Mouse (Mus musculus): ENCODE results near the gene 1700025C18Rik.

The 1700025C18Rik gene

DNA sequence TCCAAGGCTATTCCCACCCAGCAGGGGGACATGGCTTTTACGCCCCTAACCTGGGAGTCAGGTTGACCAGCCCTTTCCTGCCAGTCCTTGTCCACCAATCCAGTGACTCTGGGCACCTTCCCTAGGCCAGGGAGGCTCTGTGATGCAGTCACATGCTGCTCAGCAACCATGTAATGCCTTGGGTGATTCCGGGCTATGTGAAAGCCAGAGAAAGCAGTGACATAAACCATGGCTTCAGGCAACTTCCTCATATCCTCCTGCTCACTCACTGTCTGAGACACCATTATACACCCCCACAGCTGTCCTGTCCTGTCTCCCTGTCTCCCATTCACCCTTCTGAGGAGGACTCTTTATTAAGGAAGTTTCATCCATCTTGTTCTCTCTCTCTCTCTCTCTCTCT, at the start of gene 1700025C18Rik:
Gene 1700025C18Rik (minus strand): TSS at position 101 of the 400 bp plus-strand sequence.
- DNase-seq (ENCODE audit: low spot score) = no peak

DNA sequence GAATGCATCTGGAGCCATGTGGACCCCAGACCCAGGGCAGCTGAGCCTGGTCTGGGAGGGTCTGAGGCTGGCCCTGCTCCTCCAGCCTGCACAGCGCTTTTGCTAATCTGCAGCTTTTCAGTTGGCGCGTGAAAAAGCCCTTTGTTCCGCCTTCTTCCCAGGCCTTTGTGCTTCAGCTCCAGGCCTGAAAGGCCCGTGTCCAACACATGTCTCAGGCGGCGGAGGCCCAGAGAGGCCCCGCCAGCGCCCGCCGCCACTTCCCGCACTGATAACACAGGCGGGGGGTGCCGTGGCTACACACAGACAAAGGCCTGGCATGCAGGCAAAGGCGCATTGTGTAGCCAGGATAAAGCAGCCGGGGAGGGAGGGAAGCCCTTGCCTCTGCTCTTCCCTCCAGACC, 45.5 kb upstream of the 1700025C18Rik start:
- DNase-seq (ENCODE audit: low spot score) = no peak

DNA sequence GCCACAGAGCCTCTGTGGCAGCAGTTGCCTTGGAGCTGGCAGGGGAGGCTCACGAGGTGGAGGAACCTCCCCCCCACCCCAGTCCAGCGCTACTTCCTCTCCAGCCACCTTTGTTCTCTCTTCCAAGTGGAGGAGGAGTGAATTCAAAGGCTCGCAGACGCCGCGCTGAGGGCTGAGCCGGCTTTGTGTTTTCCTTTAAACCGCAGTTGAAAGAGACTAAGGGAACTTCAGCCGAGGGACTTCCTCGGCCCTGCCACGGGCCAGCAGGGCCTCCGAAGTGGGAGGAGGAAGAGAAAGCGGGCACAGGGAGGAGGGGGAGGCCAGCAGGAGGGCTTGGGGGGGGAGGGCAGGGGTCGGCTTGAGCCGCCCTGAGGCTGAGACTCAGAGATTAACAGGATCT, 43.0 kb upstream of the 1700025C18Rik start:
- DNase-seq (ENCODE audit: low spot score) = no peak

DNA sequence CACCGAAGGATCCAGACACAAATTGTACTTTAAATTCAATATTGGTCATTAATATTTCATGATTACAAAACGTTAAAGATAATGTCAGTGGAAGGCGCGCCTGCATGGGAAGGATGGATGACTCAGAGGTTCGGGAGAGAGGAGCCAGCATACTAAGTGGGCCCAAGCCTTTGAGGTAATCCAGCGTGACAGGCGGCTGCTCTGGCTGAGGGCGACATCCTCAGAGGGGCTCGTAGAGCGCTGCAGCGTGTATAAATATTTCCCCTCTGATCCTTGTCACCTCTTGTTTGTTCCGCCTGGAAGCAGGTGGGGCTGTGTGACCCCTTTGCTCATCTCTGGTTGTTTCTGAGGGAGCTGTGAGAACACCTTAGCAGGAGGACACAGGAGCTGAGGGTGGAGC, 40.9 kb upstream of the 1700025C18Rik start:
- DNase-seq (ENCODE audit: low spot score) = no peak

DNA sequence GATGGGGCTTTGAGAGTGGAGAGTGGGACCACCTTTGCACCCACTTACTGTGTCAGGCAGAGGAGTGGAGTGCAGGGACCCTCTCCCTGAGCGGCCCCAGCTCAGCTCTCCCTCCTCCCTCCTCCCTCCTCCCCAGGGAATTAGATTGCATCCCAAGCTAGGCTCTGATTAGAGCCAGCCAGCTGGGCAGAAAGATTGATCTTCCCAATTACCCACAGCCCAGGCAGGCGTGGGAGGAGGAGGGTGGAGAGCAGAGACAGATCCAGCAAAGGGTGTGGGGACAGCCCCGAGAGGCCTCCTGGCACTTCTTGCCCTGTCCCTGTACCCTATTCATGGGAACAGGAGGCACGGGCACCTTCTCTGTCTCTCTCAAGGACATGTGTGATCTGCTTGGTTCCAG, 38.6 kb upstream of the 1700025C18Rik start:
- no peak for DNase-seq (ENCODE audit: low spot score)

DNA sequence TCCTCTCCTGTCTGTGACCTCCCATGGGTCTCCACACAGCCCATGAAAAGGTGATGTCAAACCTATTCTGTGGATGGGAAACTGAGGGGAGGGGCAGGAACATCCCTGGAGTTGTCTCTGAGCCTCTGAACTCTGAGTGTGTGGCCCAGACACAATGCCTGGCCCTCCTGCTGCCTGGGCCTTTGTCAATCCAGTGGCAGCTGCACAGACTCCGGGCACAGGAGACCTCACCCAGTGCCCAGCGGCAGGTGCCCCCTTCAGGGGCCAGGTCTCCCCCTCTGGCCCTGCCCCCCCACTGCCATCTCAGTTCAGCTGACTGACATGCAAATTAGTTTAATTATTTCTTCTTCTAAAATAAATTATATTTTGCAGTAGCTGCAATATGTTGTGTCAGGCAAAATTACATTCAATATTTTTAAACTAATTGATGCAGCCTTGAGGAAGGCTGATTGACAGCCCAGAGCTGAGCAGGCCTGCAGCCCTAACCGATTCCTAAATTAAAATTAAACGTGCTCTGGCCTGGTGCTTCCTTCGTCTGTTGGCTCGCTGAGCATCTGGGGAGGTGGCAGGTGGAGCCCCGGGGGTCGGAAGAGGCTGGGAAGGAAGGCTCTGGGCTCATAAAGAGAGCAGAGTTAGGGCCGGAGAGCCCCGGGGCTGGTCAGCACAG, 36.5 kb upstream of the 1700025C18Rik start:
- no peak for DNase-seq (ENCODE audit: low spot score)

DNA sequence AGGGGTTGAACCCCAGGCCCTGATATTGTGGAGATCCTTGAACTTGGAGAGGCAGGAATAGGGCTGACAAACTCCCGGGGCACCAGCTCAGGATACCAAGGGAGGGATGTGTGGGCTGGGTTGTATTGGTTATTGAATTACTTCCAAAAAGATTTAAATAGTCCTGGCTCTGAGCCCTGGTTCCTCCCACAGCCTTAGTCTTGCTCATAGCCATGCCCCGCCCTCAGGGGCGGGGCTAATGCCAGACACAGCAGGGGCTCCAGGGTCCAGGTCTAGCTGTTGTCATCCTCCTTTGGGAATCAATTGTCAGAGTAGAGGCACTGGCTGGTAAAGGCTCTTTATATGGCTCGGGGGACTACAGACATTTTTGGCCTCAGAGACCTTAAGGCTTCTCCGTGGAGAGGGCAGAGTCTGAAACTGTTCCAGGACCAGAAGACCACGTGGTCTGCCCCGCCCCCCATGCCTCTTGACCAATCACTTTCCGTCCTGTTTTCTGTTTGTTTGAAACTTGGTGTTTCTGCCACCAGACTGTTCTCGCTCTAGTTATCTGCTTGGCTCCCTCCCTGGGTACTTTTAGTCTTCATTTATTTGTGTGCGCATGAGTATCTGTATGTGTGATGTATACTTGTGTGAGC, 30.8 kb upstream of the 1700025C18Rik start:
- no peak for DNase-seq (ENCODE audit: low spot score)

DNA sequence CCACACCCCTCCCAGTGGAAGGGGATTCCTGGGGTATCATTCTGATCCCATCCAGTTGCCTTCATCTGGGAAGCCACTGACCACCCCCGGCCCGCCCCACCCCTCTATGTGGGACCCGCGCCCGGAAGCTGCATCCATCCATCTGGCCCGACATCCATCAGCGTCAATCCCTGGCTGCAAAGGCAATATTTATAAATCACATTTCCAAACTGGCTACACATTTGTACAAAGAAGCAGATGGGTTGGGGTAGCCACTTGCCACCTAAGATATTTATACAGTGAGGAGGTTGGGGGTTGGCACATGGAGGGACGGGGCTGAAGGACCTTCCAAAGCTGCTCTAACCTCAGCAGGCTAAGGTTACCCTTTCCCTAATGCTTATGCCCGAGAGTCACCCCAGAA, 30.2 kb upstream of the 1700025C18Rik start:
- no peak for DNase-seq (ENCODE audit: low spot score)

DNA sequence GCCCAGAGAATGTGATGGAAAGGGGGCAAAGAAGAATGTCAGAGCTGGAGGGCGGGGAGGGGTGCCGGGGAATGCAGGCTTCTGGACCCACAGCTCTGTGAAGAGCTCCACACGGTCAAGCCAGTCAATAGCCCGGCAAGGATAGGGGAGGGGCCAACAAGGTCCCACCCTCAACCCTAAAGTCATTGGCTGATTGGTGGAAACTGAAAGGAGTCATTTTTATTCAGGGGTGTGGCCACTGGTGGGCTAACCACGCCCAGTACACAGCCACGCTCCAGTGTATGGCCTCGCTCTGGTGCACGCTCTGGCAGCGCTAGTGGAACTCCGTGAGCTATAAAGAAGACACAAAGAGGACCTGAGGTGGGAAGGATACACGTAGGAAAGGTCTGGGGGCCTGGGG, 23.2 kb upstream of the 1700025C18Rik start:
- no peak for DNase-seq (ENCODE audit: low spot score)

DNA sequence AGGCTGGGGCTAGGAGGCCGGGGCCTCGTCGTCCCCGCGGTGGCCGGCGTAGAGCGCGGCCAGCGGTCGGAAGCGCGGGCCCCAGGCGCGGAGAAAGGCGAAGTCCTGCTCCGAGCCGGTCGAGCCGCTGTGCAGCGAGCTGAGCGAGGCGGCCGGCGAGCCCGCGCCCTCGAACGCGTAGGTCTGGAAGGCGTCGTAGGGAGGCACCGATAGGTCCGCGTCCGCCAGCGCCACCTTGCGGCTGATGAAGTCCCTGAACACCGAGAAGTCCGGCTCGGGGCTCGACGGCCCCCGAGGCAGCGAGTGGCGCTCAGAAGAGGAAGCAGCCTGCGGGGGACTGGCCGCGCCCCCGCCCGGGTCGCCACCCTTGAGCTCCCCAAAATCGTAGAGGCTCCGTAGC, 21.6 kb upstream of the 1700025C18Rik start:
- DNase-seq (ENCODE audit: low spot score) = peak; percentile 59

DNA sequence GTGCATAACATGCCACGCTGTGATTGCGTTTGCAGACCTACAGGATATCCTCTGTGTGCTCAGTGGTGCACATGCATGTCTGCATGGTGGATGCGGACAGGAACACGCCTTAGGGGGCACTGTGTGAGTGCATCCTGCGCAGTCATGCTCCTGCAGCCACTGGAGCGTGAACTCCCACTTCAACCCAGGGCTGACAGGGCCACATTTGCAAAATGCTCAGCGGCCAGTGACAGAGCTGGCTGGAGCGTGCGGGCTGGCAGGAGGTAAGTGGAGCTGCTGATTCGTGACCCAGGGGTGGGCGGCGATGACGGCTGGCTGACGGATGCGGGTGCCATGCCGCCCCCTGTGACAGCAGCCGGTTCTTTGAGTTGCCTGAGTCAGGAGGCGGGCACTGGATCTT, 16.0 kb upstream of the 1700025C18Rik start:
- no peak for DNase-seq (ENCODE audit: low spot score)

DNA sequence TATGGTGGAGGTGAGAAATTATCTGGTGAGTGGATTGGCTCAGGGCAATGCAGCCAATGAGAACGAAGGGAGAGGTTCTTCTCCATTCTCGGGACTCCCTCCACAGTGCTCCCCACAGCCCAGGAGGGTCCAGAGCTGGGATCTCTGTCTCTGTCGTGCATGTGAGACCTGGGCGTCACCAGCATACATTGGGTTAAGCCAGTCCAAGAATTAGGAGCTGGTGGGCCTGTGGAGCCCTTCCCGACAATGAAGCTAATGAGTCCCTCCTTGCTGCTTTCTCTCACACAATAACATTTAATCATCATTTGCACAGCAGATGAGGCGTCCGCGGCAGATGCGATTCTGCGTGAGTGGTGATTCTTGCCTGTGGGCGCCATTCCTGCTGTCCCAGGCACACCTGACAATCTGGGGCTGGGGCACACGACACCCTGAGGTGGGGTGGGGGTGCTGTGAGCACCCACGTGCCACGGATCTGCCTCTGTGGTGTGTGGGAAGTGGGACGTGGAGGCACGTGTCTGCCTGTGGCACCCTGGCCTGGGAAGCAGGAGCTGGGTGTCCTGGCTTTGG, 15.0 kb upstream of the 1700025C18Rik start:
- DNase-seq (ENCODE audit: low spot score) = no peak

DNA sequence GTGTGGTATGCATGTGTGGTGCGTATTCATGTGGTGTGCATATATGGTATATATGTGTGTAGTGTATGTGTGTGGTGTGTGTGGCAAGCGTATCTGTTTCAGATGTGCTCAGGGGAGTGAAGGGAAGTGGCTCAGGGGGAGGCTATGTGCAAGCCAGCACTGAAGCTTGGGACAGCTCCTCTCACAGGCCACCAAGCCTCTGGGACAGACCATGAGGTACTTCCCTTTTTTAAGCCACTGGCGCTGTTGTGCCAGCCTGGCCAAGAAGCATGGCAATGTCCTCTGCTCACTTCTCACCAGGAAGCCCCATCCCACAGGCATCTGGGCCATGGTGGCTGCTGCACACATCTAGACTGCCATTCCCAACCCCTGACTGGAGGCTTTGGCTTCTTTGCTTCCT, 12.4 kb upstream of the 1700025C18Rik start:
- no peak for DNase-seq (ENCODE audit: low spot score)

DNA sequence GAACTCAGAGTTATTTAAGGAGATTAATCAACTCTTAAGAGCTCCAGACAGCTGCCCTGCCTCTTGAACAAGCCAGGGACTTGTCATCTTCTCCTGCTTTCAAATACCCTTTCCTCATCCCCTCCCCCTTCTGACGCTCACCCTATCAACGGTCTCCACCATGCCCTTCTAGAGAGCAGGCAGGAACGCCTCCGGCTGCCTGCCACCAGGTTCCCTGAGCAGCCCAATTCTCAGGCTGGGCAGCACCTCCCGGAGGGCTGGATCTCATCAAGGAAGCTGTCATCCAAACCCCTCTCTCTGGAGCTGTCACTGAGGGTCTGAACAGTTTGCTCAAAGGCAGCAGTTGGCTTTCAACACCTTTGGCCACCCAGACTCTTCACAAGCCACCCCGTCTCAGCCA, 10.2 kb upstream of the 1700025C18Rik start:
- DNase-seq (ENCODE audit: low spot score) = no peak

DNA sequence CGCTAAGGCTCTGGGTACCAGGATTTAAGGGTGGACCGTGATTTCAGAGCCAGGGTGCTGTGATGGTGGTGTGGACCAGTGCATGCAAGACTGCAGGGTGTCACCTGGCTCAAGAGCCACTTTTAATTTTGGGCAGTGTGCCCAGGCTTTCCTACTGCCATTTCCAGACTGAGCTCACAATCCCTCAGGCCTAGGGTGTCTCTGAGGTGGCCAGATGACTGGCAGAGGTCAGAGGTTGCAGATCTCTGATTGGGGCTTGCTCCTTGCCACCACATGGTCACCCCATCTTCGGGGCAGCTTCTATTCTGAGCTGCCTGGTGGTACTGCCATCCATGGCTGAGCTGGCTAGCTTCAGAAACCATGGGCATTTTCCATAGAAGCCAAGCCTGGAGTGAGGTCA, 8.3 kb upstream of the 1700025C18Rik start:
- no peak for DNase-seq (ENCODE audit: low spot score)

DNA sequence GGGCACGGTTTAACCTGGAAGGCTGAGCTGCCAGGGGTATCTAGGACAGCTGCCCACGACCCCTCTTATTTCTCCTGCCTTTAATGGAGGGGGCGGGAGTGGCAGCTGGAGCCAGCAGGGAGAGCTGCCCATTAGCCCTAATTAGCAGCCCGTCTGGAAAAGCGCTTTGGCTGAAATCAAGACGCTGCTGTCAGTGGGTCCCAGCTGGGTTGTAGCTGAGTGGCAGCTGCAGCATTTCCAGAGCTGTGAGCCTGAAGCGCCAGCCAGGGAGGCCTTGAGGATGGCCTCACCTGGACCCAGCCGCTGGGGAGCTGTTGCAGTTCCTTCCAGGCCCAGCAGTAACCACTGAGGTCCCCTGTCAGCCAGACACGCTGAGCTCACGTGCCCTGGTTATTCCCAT, 5.8 kb upstream of the 1700025C18Rik start:
- no peak for DNase-seq (ENCODE audit: low spot score)

DNA sequence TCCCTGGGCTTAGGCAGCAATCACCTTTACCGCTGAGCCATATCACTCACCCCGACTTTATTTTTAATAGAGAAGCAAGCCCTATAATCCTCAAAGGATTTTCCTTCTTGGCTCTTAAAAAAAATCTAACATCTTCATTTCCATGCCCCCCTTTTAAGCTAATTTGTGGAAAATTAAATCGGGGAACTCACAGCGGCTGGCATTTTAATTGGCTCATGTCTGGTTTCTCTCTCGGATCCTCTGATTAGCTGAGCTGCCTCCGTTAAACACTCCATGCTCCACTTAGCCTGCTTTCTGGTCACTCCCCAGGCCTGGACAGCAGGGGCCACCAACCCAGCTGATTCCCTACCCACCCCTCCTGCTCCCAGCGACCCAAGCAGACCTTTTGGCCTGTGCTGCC, 1.8 kb upstream of the 1700025C18Rik start:
- DNase-seq (ENCODE audit: low spot score) = no peak

DNA sequence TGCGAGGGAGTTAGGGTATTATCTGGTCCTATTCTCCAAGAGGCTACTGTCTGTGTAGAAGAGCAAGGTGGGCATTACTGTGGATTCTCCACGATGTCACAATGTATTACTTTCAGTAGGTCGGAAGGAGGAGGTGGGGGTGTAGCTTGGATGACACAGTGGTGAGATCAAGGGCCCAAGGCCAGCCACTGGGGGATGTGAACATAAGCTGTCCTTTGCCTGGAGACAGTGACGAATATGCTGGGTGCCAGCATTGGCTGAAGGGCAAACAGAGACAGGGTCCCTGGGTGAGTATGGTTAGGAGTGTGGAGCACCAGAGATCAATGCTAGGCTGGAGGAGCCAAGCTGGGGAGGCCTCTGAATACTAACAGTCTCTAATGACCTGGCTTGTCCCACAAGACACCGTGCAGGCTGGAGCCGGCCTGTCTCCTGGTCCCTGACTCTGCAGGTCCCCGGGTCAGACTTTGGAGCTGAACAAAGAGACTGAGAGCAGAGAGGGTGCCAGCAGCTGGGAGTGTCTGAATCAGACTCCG, 949 bp upstream of the 1700025C18Rik start:
- DNase-seq (ENCODE audit: low spot score) = no peak

DNA sequence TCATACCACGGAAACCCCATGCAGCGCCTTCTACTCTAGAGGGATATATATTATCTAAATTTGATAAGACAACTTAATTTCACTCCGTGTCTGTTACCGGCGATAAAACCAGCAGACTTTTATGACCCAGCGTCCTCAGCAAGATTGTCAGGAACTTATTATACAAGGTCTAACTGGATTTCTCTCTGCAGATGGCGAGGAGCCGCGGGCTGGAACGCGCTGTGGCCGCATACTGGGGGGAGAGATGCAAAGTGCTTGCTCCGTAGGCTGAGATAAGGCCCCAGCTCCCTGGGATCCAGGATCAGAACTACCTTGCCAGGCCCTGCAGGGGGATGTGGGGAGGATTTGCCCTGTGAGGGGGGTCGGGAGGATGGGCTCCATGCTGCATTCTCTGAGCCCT, 1.1 kb downstream of the 1700025C18Rik start:
- DNase-seq (ENCODE audit: low spot score) = no peak

DNA sequence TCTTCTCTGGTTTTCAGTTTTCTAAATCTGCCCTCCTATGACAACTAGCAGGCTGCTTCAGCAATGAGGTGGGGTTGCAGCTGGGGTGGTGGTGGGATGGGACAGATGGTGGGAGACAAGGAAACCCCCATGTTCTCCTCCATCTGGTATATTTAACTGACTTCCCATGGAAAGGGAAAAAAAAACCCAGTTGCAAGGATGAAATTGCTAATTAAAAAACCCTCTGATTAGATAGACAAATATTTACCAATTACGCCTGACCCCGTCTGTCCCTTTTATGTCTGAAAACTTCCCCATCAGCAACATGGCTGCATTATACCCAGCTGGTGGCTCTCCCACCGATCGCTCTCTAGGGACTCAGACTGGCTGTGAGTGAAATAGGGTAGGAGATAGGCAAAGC, 3.9 kb downstream of the 1700025C18Rik start:
- no peak for DNase-seq (ENCODE audit: low spot score)

DNA sequence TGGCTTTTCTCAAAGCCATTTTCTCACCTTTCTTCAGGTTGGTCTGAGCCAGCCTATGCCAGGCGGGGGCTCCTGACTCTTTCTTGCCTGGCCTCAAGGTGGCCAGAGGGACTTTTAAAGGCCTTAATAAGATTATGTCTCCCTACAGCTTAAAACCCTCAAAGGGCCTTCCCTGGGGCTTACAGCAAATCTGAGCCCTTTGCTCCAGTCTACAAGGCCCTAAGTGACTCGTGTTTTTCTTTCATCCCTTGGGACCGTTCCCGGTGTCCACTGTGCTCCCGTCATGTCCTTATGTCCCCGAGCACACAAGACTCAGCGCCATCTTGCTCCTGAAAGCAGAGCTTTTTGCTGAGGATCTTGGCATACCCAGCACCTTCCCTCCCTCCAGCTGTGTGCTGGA, 9.3 kb downstream of the 1700025C18Rik start:
- no peak for DNase-seq (ENCODE audit: low spot score)

DNA sequence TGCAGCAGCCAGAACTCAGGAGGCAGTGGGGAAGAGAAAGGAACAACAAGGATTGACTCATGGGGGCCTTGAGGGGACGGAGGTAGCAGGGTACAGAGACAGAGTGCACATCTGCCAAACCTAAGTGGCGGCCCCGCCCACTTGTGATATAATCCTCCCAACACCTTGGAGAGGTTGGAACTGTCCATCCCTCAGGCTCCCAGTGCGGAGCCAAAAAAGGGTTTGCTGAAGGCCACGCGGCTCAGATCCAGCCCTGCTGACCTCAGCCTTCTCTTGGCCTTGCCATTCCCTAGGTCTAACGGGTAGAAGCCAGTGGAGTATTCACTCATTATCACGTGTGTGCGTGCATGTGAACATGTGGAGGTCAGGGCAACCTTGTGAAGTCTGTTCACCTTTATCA, 9.9 kb downstream of the 1700025C18Rik start:
- DNase-seq (ENCODE audit: low spot score) = no peak

DNA sequence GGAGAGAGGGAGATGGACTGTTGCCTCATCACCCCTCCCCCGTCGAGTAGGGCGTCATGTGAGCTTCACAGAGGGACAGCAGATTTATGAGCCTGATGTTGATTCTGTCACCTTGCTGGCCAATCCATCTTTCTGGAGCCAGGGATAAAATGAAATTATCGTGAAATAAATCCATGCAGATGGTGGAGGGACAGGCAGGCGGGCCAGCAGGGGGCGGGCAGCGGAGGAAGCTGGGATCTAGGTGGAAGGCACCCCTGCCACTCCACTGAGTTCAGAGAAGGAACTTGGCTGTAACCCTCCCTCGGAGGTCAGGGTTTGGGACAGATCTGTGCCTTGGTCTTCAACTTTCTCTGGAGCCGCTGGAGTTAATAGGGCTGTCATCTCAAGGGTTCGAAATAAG, 11.9 kb downstream of the 1700025C18Rik start:
- no peak for DNase-seq (ENCODE audit: low spot score)

DNA sequence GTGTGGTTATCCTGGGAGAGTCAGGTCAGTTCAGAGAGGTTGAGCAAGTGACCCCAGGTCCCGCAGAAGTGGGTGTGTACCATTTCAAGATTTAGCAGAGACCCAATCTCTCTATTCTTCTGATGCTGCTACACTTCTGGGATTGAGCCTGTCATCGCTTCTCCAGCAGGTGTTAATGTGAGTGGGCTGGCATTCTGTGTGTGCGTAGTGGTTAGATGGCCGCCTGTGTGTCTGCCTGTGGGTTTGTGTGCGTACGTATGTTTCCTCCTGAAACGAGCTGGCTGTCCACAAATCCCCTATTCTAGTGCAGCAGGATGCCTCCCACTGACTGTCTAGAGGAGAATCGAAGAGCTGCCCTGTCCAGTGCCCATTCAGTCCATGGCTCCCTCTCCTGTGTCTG, 12.5 kb downstream of the 1700025C18Rik start:
- no peak for DNase-seq (ENCODE audit: low spot score)

Data from urinary bladder, postnatal 10 days (tissue).